Mouse (Mus musculus) G1E (cell line): ENCODE results near the gene Lrp4.

Experiments used
- CTCF ChIP-seq: IDR thresholded peaks from 2 replicates; pipeline ENCODE4 v1.5.1; 2012; ENCODE audit warnings: low read depth, low read length, inconsistent platforms, mixed read lengths
- GATA1 ChIP-seq: IDR thresholded peaks from 2 replicates; pipeline ENCODE4 v1.6.1; 2012; ENCODE audit warnings: borderline replicate concordance, low read length, inconsistent platforms, mixed read lengths
- POLR2AphosphoS5 ChIP-seq: IDR thresholded peaks from 2 replicates; pipeline ENCODE4 v1.6.1; 2012; ENCODE audit warnings: low read depth, low read length, inconsistent platforms; ENCODE audit not compliant: insufficient replicate concordance

DNA sequence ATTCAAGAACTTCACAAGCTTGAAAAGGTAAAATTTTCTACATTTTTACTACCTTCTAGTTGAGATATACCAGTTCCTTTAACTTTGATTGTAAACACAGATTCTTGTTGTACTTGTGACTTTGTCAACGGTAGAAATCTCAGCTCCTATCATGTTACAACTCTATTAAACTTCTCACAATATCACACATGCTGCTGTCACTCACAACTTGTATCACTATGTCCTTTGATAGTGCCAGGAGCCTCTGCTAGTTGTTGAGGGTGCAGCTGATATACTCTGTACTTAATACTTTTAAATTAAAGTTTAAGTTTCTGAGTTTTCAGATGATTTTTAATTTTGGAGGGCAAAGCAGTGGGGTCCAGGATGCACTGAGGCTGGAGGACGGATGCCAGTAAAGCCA lies 49.3 kb upstream of the Lrp4 start:
- no peak for TF ChIP-seq GATA1
- no peak for TF ChIP-seq CTCF
- TF ChIP-seq POLR2AphosphoS5 = no peak
